Mouse (Mus musculus) forebrain, postnatal 0 days (tissue): ENCODE measurements at regions not wholly inside any gene's neighbourhood (a gene's known extent, or its start where the extent isn't known, plus 50 kb on each side); places are given as distances from the start of the nearest gene placed in this dataset.
"Not testable (repeated sequence)": the region's sequence is repeated elsewhere in the genome, so short reads cannot be mapped to it uniquely, and the experiment has no call there.

Experiments
- ATAC-seq: fragments of 200-750 bp; cut with Nextera tagmentation; 2 replicates; pipeline ENCODE4 v1.8.0; 2017; ENCODE audit warnings: mild to moderate bottlenecking, moderate library complexity
- DNase-seq: peaks from one replicate; pipeline ENCODE4 v3.0.0-alpha.2; 2015
- H3K27ac ChIP-seq: fragments of 300-500 bp; sonication (generic); 2 replicates; pipeline ENCODE4 v1.5.1; 2014; ENCODE audit warnings: low read depth, mild to moderate bottlenecking, antibody characterized with exemption, low read length, moderate library complexity, mixed read lengths
- H3K27me3 ChIP-seq: fragments of 300-500 bp; sonication (generic); 2 replicates; pipeline ENCODE4 v1.6.1; 2014; ENCODE audit warnings: mild to moderate bottlenecking, low read length, mixed read lengths; ENCODE audit not compliant: insufficient read depth
- H3K36me3 ChIP-seq: fragments of 300-500 bp; sonication (generic); 2 replicates; pipeline ENCODE4 v1.6.1; 2014; ENCODE audit warnings: mild to moderate bottlenecking, moderate library complexity; ENCODE audit not compliant: insufficient read depth
- H3K4me1 ChIP-seq: fragments of 300-500 bp; sonication (generic); 2 replicates; pipeline ENCODE4 v1.6.1; 2014; ENCODE audit warnings: antibody characterized with exemption; ENCODE audit not compliant: insufficient read depth
- H3K4me2 ChIP-seq: fragments of 300-500 bp; sonication (generic); 2 replicates; pipeline ENCODE4 v1.6.1; 2014; ENCODE audit warnings: low read depth, mild to moderate bottlenecking, moderate library complexity
- H3K4me3 ChIP-seq: fragments of 300-500 bp; sonication (generic); 2 replicates; pipeline ENCODE4 v1.5.1; 2014; ENCODE audit warnings: low read depth, low read length, mixed read lengths
- H3K9ac ChIP-seq: fragments of 300-500 bp; sonication (generic); 2 replicates; pipeline ENCODE4 v1.6.1; 2014; ENCODE audit warnings: mild to moderate bottlenecking
- H3K9me3 ChIP-seq: fragments of 300-500 bp; sonication (generic); 2 replicates; pipeline ENCODE4 v1.6.1; 2016; ENCODE audit warnings: low read length
- CTCF ChIP-seq: sonication (generic); IDR thresholded peaks from 2 replicates; pipeline ENCODE4 v1.5.1; 2016; ENCODE audit warnings: antibody characterized with exemption, control low read depth, low read depth
- WGBS: fragments of 180-500 bp; shearing (Covaris S2); extraction: QIAGEN DNeasy Blood & Tissue Kit; methylation state at CpG from one replicate; pipeline ENCODE4 v1.1.7; 2014; 5-methylcytosine and 5-hydroxymethylcytosine counted together

- Histone ChIP-seq H3K27ac (no peak overlapping the region), H3K4me3 (no peak overlapping the region), H3K9ac (no peak overlapping the region), H3K27me3 (no peaks in the 10 kb centered on the region), H3K9me3 (no peaks in the 10 kb centered on the region), H3K36me3 (no peaks in the 10 kb centered on the region), H3K4me1 (no peaks in the 10 kb centered on the region), H3K4me2 (no peak overlapping the region)
- DNase-seq (no peak), ATAC-seq (no peak)
- WGBS, result 11% methylated on average over 2 of the region's 2 CpGs
- TF ChIP-seq CTCF, result no peak
Measured at GRCm38 (mm10) chr1:81738384-81738783, 494.5 kb upstream of the Gm9747 start.

DNA sequence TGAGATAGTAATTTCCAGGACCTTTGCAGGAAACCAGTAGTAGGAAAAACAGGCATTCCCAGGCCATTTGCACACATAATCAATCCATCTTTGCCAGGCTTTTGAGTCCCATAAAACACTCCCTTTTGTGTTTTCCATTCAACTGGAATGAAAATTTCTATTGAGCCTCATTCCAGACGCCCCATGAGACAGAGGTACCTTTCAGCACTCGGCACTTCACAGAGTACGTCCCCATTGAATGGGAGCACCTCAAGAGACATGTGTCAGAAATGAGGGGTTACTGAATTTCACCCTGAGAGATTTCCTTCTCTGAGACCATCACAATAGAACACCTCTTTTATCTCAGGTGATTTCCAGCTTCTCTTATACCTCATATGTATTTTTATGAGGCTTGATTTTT is 493.5 kb upstream of the Gm9747 start:
- Histone ChIP-seq H3K4me2 (no peak overlapping the region), H3K4me1 (no peaks in the 10 kb centered on the region), H3K36me3 (no peaks in the 10 kb centered on the region), H3K4me3 (no peak overlapping the region), H3K9ac (no peak overlapping the region), H3K27me3 (no peaks in the 10 kb centered on the region), H3K27ac (no peak overlapping the region), H3K9me3 (no peaks in the 10 kb centered on the region)
- WGBS, result 13% methylated on average over 3 of the region's 3 CpGs
- ATAC-seq, result no peak
- no peak for TF ChIP-seq CTCF
- DNase-seq, result no peak

GRCm38 (mm10) chr1:81739981-81740380 is 492.9 kb upstream of the Gm9747 start:
- Histone ChIP-seq H3K27me3 (no peaks in the 10 kb centered on the region), H3K36me3 (no peaks in the 10 kb centered on the region), H3K4me1 (no peaks in the 10 kb centered on the region), H3K4me3 (no peak overlapping the region), H3K27ac (no peak overlapping the region), H3K9me3 (no peaks in the 10 kb centered on the region), H3K4me2 (no peak overlapping the region), H3K9ac (no peak overlapping the region)
- WGBS, result 93% methylated on average over 1 of the region's 1 CpGs
- DNase-seq (no peak), ATAC-seq (no peak)
- no peak for TF ChIP-seq CTCF

DNA sequence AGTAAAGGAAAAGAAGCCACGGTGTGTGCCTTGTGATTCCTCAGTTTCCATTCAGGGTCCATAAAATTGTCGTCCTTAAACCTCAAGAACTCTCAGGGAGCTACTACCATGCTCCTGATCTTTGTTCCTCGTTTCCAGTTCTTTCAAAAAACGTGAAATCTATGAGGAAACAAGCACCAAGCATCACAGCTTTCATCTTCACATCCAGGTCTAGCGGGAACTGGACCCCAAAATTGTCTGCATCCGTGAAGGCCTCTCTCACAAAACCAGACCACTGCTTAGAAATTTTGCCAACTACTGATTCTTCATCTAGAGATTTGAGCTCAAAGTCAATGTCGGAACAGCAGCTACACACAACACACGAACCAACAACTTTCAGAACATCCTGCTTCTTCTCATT is 491.0 kb upstream of the Gm9747 start:
- not testable (repeated sequence) for H3K4me1 ChIP-seq, H3K9ac ChIP-seq, ATAC-seq, DNase-seq, H3K4me3 ChIP-seq, H3K36me3 ChIP-seq, H3K27me3 ChIP-seq, H3K4me2 ChIP-seq, H3K9me3 ChIP-seq, H3K27ac ChIP-seq
- 89% methylated on average over 8 of the region's 8 CpGs for WGBS

DNA sequence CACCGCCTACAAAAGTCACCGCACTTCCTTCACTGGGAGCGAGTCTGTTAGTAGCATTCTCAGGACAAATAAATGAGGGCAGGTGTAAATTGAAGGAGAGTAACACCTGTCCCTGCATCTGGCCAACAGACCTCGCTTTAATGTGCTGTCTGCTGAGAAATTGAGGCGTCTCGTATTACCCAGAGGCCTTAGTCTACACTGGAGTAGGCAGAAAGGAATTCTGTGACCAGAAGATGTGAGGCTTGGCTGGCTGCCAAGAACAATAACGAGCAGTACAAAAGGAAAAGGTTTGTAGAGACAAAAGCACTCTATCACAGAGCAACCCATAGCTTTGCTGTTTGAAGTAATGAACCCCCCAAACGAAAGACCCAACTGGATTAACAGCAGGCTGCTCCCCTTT is 488.4 kb upstream of the Gm9747 start:
- TF ChIP-seq CTCF, result no peak
- ATAC-seq, result peak; percentile 48
- Histone ChIP-seq H3K9me3 (no peaks in the 10 kb centered on the region), H3K4me1 (no peaks in the 10 kb centered on the region), H3K9ac (no peak overlapping the region), H3K4me2 (no peak overlapping the region), H3K27me3 (no peaks in the 10 kb centered on the region), H3K27ac (no peak overlapping the region), H3K4me3 (no peak overlapping the region), H3K36me3 (no peaks in the 10 kb centered on the region)
- peak; percentile 52 for DNase-seq
- WGBS, result 16% methylated on average over 8 of the region's 8 CpGs

GRCm38 (mm10) chr1:81745024-81745960 is 487.6 kb upstream of the Gm9747 start:
- Histone ChIP-seq H3K36me3 (no peaks in the 10 kb centered on the region), H3K4me1 (no peaks in the 10 kb centered on the region), H3K27ac (no peak overlapping the region), H3K9ac (no peak overlapping the region), H3K4me2 (no peak overlapping the region), H3K4me3 (no peak overlapping the region), H3K27me3 (no peaks in the 10 kb centered on the region), H3K9me3 (no peaks in the 10 kb centered on the region)
- DNase-seq (no peak), ATAC-seq (no peak)
- no peak for TF ChIP-seq CTCF
- WGBS, result 77% methylated on average over 14 of the region's 14 CpGs

DNA sequence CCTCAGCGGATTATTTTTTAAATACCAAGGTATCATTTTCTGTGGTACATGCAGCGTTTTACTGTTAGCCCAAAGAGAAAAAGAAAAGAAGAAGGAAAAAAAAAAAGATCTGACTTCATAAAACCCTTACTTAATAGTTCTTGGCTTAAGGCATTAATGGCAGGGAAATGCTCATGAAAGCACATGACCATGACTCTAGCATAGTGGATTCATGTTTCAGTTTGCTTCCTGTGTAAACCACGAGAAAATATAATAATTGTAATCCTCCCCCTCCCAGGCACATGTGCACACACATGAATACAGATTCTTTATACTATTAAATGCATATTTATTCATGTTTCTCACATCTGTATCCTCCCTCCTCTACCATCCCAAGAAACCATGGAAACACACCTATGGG is 486.9 kb upstream of the Gm9747 start:
- ATAC-seq, result no peak
- Histone ChIP-seq H3K4me3 (no peak overlapping the region), H3K9ac (no peak overlapping the region), H3K4me1 (no peaks in the 10 kb centered on the region), H3K4me2 (no peak overlapping the region), H3K27me3 (no peaks in the 10 kb centered on the region), H3K27ac (no peak overlapping the region), H3K9me3 (no peaks in the 10 kb centered on the region), H3K36me3 (no peaks in the 10 kb centered on the region)
- WGBS, result 92% methylated on average over 3 of the region's 3 CpGs
- DNase-seq, result no peak
- TF ChIP-seq CTCF, result no peak
